Mouse (Mus musculus) heart, adult 8-10 months (tissue): Measurements from ENCODE around the gene Map3k1. TPM values are rescaled to one million over a fixed set of nuclear protein-coding genes. Genes with fewer than 3 reads are reported as not detected.

ENCODE experiments used
- DNase-seq: peaks from one replicate; pipeline ENCODE4 v3.0.0; 2022; ENCODE audit warnings: low spot score
- total RNA-seq, 4 experiments: library from RNA; stranded (reverse); gene quantifications; 2 replicates each; pipeline ENCODE4 v1.2.4; 2022

The Map3k1 gene
- total RNA-seq, result 10 to 100 TPM; 20.9 to 29.5 (median 21.3) TPM

DNA sequence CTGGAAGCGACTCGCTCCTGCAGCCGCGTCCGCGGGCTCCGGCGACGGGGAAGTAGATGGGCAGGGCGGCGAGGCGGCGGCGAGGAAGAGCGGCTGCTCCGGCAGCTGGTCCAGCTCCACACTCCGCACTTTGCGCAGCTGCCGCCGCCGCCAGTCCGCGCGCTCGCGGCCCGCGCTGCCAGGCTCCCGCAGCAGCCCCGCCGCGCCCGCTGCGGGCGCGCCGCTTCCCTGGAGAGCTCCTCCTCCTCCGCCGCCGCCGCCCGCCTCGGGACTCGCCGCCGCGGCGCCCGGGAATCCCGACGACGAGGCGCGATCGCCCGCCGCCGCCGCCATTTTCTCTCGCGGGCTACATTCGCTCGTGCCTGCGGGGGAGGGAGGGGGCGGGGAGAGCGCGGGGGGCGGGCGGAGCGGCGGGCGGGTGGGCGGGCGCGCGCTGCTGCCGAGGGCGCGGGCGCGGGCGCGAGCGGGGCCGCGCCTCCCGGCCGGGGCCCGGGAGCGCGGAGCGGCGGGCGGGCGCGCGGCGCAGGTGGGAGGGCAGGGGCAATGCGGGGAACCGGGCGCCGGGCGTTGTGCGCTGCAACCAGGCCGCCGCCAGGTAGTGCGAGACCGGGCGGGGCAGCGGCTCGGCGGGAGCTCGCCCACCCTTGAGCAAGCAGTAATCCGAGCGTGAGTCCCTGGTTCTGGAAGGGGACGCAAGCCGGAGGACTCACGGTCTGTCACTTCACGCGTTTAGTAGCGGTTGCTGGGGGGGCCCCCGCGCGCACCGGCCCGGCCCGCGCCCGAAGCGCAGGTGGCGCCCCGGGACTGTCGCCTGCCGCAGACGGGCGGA lies at the start of gene Map3k1:
Gene Map3k1 (minus strand): TSS at position 357 of the 829 bp plus-strand sequence.
- no peak for DNase-seq

DNA sequence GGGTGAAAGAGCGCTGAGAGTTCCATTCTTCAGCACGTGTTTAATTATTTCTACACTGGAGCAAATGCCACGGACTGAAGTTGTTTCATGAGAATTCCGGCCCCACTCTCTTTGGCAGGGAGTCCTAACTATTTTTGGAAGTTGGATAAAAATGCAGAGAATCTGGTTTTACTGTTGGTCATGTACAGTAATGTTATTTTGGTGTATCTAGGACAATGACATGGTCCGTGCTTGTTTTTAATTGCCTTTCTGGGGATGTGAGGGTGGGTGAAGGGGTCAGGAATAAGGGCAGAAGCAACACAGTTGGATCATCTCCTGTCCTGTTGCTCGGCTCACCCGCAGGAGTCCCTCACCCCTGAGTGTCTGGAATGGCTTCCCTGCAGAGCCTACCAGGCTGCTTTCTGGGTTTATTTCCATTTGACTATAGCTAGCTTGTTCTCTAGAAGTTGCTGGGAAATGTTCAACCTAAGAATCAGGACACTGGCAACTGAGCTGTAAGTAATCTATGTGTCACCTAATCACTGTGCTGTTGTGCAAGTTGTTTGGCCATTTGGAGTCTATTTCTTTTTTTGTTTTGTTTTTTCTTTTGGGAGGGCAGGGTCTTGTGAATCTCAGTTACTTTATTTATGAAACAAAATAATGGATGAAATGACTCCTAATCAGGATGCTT lies 48.1 kb upstream of the Map3k1 start:
- peak; percentile 6 for DNase-seq

DNA sequence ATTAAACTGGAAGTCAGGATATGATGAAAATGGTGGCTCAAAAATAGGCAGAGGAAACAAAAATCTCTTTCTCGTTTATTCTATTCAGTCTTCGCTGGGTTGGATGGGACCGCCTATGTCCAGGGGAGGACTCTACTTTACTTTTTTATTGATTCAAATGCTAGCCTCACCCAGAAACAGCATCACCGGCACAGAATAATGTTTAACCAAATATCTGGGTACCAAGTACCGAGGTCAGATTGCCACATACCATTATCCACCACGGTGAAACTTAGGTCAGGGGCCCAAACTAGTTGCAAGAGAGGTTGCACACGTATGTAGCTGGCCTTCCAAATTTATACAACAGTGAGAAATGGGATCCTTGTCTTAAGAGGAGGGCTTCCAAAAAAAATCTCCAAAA lies 47.4 kb upstream of the Map3k1 start:
- DNase-seq, result no peak

DNA sequence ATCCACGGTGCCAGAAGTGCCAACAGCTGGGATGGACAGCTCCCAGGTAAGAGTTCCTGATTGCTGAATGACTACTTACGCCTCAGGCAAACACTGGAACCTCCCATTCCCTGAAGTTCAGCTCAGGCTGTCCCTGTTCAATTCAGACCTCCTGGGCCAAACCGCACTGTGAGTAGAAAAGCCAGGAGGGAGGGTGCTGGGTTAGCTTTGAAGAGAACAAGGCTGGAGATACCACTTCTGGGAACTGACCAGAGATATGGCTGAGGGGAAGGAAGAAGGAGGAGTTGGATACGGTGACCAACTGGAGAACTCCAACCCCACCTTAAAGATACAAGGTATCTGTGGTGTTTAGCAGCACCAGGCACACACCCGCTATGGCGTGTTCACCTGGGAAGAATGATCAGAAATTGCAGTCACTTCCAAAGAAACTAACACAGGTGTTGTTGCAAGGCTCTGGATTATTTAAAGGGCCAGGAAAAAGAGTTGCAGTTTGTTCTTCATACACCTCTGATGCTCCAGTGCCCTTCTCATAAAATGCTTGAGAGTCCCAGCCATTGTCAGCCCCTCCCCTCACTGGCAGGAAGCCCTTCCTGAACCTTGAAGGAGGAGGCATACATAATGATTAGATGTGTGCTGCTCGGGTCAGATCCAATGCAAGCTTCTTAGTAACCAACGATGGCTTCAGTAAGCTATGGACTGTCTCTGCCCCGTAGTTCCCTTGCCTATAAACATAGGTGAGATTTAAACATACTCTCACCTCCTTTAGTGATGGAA lies 43.8 kb upstream of the Map3k1 start:
- no peak for DNase-seq

DNA sequence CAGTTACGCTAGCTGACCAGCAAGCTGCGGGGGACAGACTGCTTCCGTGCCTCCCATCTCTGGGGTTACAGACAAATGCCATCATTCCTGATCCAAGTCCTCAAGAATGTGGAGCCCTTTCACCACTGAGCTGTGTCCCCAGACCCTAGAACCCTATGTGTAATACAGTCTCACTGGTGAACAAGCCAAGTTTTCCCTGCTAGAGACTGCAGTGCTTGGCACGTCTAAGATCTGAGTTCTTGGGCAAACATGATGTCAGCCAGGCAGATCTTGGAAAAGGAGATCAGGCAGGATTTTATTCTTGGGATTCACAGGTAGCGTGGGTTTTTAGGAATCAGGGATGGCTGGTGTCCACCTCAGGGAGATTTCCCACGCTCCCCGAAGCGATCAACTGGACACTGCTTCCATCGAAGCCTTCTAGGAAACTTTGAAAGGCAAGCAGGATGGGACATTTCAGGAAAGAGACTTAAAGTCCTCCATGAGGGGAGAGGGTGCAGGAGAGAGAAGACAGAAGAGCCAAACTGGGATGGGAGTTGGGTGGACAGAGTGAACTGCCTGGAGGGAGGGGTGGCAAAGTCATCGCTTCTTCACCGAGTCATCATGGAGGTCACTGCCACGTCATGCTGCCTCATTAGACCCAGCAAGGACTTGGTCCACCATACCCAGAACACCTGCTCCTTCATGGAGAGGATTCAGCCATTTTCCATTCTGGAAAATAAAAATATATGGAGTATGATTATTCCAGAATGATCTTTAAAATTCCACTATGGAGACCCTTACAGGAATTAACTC lies 41.4 kb upstream of the Map3k1 start:
- no peak for DNase-seq

DNA sequence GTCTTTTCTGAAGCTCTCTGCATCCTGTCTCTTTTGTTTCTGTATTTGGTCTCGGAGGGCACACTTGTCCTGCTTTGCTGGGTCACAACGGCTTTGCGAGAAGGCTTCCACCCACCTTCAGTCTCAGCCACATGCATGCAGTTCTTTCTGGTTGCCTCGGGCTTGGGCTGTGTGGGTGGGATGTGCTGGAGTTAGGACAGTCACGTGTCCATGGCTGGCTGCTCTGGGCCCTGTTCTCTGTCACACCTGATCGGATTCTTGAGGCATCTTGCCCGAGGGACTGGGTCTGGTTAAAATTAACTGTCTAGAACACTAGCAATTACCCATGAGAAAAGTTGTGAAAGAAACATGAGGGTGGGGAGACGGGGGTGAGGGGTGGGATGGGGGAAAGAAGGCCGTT lies 36.7 kb upstream of the Map3k1 start:
- DNase-seq, result no peak

DNA sequence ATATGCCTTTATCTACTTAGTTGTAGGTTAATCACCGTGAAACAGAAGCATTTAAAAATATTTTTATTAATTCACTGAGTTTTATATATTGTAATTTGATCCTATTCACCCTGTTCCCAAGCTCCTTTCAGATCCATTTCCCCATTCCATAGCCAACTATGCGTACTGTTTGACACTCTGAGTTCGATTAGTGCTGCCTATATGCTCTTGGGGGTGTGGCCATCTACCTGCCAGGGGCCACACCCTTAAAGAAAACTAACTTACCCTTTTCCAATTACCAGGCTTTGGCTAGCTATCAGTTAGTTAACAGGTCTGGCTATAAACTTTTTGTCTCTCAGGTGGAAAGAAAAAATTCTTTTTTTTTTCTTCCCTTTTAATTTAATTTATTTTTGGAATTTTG lies 35.5 kb upstream of the Map3k1 start:
- no peak for DNase-seq

DNA sequence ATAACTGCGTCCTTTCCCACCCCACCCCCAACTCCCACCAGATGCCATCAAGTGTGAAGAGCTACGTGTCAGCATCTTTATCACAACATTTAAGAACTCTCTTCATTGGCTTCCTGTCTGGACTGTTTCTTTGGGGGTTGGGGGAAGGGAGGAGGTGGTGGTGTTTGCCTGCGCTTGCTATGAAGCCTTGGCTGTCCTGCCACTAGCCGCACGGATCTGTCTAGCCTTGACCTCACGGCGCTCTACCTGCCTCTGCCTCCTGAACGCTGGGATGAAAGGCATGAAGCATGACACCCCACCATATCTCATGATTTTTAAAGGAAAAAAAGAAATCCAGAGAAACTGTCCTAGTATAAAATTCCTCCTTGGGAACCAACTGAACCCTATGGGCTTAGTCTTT lies 27.0 kb upstream of the Map3k1 start:
- no peak for DNase-seq

DNA sequence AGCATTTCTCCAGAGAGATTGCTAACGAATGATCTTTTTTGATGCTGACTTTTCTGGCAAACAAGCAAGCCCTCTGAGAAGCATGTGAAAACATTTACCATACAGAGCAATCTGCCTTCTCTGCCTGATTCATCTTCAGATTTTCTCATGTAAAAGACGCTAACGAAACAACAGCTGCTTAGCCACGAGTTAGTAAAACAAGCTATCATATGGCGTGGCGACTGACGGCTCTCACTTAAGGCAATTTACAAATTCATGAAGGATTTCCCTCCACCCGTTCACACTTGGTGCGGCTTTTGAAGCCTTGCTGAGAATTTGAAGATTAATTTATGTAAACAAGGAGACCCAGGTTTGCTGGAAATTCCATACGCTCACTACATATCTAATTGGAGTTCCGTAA lies 25.8 kb upstream of the Map3k1 start:
- DNase-seq, result no peak

DNA sequence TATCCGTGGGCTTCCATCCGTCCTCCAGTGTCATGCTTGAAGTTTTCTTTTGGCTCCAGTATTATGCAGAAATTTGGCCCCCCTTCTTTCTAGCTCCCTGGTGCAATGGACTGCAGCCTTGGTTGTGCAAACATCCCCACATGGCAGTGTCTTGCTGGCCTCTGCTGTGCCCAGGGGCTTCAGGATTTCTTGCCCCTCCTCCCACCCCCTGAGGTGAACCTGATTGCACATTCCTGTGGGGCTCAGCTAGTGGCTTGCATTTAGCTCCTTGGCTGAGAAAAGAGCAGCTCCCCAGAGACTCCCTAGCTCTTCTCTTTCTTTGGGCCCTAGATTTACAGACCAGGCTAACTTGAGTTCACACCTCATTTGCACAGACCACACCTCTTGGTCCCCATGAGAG lies 20.7 kb upstream of the Map3k1 start:
- DNase-seq, result no peak

DNA sequence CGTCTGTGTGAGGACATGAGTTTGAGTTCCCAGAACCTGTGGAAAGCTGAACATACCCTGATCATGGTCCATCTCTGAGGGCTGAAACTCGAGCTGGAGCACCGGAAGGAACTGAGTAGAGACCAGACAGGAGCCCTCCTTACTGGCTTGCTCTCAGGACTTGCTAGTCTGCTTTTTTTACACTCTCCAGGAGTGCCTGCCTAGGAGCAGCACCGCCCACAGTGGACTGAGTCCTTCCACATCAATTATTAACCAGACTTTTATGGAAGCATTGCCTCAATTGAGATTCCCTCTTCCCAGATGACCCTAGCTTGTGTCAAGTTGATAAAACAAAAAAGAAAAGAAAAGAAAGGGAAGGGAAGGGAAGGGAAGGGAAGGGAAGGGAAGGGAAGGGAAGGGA lies 18.7 kb upstream of the Map3k1 start:
- no peak for DNase-seq

DNA sequence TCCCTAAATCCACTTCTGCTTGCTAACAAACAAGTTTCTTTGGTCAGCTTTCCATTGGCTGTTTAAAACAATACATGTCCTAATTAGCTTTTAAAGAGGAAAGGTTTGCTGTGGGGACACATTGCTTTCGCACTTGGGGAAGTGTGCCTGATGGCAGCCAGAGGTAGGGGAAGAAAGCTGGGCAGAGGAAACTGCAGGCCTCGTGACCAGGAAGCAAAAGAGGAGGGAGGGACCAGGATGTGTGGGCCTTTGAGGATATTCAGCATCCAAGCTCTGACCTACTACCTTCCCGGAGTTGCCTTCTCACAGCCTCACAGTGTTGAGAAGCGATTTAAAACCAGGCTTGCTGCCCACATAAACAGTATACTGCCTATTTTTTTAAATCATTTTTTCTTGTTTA lies 15.4 kb upstream of the Map3k1 start:
- no peak for DNase-seq

DNA sequence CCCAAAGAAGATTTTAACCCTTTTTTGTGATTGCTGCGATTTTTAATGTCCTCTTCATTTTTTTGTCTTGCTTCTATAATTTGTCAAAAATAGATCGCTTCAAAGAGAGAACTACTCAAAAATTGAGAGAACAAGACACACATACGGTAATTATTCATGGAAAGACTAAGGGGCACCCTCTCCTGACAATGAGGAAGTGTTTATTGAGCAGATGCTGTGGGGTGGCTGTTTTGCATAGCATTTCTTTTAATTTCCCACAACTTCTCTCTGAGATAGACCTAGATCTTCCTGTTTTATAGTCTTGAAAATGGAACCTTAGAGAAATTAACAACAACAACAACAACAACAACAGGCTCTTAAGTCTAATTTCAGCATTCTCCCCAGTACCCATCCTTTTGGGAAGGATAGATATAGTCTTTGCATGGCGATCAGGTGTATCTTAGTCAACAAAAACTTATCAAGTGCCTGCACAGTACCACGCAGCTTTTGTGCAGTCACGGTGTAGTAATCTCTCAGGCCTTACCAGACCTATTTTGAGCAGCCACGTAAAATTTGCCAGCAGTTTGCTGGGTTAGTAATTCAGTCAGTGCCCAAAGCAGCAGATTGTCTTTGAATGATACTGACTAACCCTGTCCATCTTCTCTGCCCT lies 13.1 kb upstream of the Map3k1 start:
- no peak for DNase-seq

DNA sequence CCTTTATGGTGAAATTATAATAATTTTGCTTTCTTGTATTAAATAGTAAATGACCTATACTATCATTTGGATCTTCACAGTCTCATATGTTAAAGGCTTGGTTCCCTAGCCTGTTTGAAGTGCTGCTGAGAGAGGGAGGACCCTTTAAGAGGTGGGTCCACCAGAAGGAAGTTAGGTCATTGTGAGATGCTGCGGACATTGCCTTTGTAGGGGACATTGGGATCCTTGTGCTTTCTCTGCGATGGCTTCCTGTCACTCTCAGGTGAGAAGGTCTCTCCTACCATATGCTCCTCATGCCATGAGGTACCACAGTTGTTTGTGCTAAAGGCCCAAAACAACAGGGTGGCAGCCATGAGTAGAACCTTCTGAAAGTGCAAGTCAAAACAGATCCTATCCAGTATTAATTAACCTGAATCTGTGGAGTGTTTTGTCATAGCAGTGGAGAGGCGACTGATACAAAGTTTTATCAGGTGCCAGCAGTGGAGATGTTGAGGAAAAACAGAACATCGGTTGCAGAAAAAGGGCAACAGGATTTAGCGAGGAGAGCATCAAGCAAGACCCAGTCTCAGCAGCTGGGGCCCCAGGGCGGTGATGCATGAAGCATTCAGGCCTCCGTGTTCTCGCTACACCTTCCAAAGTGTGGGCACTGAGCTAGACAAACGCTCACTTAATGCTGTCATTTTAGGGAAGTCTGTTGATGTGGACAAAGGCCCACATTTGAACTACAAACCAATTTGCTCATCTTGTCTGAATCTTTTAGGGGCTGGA lies 11.0 kb upstream of the Map3k1 start:
- DNase-seq, result no peak

DNA sequence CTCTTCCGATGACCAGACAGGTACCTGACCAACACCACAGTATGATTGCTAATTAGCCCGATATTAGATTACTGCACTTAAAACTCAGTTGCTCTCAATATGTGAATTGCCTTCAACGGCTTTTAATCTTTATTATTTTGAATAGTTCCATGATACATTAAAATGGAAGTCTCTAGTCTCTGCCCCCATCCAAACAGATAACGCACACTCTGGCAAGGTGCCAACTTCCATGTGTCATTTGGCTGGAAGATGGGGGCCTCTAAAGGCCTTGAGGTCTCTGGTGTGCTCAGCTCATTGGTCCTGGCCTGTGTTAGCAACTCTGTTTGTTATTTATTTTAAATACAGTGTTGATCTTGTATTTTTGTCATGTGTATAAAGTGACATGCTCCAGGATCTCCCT lies 10.3 kb upstream of the Map3k1 start:
- DNase-seq, result no peak

DNA sequence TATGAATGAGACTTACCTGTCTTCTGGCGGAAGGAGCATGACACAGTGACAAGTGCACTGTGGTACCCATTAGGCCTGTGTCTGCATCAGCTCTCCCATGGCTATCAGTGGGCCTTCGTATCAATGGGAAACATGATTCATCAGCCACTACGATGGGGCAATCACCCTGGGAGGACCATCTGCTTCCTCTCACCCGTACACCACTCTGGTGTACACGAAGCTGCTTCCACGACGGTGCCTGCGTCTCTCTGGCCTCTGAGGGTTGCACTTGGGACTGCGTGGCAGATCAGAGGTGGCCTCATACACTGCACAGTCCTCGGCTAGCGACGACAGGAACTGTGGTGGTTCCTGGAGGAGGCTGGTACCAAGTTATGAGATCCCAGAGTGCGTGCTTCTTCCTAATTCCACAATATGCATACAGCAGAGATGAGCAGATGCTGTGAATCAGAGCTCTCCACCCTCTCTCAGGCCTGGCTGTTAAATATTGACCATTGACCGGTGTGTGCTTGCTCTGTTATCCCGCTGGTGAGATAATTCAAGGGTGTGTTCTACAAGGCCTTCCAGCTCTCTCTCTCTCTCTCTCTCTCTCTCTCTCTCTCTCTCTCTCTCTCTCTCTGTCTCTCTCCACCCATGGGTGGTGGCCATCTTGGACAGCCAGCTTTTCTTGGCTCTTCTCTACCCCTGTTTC lies 9.6 kb upstream of the Map3k1 start:
- no peak for DNase-seq

DNA sequence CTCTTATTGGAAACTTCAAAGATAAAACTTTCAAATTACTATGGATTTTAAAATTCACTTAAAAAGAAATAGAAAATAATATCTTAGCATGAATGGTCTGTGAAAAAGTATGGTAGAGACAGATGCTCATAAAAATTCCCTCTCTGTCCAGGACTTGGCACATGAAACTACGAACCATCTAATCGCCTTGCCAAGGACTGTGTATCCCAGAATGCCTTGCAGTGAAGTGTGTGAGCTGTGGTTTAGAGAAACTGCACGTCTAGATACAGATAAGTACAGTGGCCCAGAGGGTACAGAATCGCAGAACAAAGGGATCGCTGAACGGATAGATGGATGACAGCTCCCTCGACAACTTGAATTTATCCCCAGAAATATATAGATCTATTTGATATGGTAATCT lies 9.0 kb upstream of the Map3k1 start:
- no peak for DNase-seq

DNA sequence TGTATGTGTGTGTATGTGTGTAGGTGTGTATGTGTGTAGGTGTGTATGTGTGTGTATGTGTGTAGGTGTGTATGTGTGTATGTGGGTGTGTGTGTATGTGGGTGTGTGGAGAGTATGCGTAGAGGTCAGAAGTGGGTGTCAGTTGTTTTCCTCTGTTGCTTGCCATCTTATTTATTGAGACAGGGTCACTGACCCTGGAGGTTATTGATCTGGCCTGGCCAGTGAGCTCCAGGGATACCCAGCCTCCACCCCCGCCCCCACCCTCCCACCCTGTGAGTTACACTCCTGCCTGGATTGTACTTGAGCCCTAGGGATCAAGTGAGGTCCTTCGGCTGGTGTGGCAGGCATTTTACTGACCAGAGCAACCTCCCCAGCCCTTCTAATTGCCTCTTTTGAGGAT lies 7.6 kb upstream of the Map3k1 start:
- DNase-seq, result no peak

DNA sequence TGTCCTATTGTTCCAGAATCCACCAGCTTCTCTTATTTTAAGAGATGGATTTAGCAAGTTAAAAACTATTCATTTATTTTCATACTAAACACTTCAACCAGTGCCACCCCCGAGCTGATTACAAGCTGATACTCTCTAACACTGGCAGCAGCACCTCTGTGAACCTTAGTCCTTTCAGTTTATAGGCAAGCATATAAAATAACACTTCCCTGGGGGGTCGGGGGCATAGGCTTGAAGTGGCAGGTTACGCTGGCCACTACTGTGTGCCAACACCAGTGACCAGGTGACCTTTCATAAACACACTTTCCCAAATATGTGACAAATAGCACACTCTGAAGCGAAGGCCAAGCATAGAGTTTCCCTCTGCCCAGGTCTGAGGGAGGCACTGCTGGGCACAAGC lies 6.7 kb upstream of the Map3k1 start:
- no peak for DNase-seq

DNA sequence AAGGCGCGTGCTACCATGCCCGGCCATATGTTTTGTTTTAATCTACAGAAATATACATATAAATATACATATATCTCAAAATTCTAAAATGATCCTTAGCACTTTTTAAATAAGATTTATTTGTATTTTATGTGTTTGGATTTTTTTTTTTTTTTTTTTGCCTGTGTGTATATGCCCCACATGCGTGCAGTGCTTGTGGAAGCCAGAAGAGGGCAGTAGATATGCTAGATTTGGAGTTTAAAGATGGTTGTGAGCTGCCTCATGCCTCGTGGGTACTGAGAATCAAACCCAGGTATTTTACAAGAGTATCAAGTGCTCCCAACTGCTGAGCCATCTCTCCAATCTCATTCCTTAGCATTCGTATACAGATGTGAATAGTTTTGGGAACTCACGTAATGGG lies 6.2 kb upstream of the Map3k1 start:
- no peak for DNase-seq
